Mouse (Mus musculus) cerebellum, adult 2 months (tissue): Measurements from ENCODE around the gene Lin54. TPM values are rescaled to one million over a fixed set of nuclear protein-coding genes. Genes with fewer than 3 reads are reported as not detected.
A peak's percentile ranks its signal among the peaks of the same experiment; 100 is the strongest.

Experiments used
- DNase-seq, 2 experiments: peaks; one replicate each; pipeline ENCODE4 v3.0.0; 2021
- H3K27ac ChIP-seq: fragments of 200-500 bp; 2 replicates; pipeline ENCODE4 v1.5.1; 2012; ENCODE audit warnings: low read length, control low read depth, inconsistent platforms; ENCODE audit not compliant: insufficient read depth
- H3K27me3 ChIP-seq: fragments of 200-500 bp; 2 replicates; pipeline ENCODE4 v1.6.1; 2012; ENCODE audit warnings: inconsistent platforms, mild to moderate bottlenecking, low read length, moderate library complexity; ENCODE audit not compliant: control insufficient read depth, insufficient read depth
- H3K4me1 ChIP-seq: fragments of 200-500 bp; 2 replicates; pipeline ENCODE4 v1.6.1; 2011; ENCODE audit warnings: low read length; ENCODE audit not compliant: control insufficient read depth, insufficient read depth
- H3K4me3 ChIP-seq: fragments of 200-500 bp; replicated peaks from 2 replicates; pipeline ENCODE3; 2011; ENCODE audit warnings: mild to moderate bottlenecking, low read depth, low read length, control low read depth; ENCODE audit not compliant: insufficient read depth
- CTCF ChIP-seq: fragments of 200-500 bp; IDR thresholded peaks from 2 replicates; pipeline ENCODE4 v1.5.1; 2011; ENCODE audit warnings: low read depth, mild to moderate bottlenecking, control low read depth, low read length, moderate library complexity, borderline replicate concordance; ENCODE audit not compliant: insufficient read depth
- POLR2A ChIP-seq: fragments of 200-500 bp; IDR thresholded peaks from 2 replicates; pipeline ENCODE4 v1.6.1; 2011; ENCODE audit warnings: low read length, control low read depth, borderline replicate concordance; ENCODE audit not compliant: insufficient read depth
- WGBS: fragments of 180-500 bp; shearing (Covaris S2); methylation state at CpG from one replicate; pipeline ENCODE4 v1.1.7; 2018; 5-methylcytosine and 5-hydroxymethylcytosine counted together
- polyA plus RNA-seq: library from polyadenylated mRNA; depleted of rRNA; stranded (reverse); fragments of >200 nt; gene quantifications from 2 replicates; pipeline ENCODE4 v1.2.3, GENCODE M21; 2012; rRNA removed

Gene Lin54
- polyA plus RNA-seq: 6.1 and 7.7 TPM in 2 replicates

- peak; percentile 90 to 92 for DNase-seq
- Histone ChIP-seq H3K4me1 (no peaks in the 10 kb centered on the region), H3K27me3 (no peaks in the 10 kb centered on the region), H3K4me3 (peak within 1 kb of the TSS; percentile 77), H3K27ac (no peak within 1 kb of the TSS)
- 1% methylated on average over 44 of the region's 60 CpGs for WGBS
- TF ChIP-seq POLR2A (0 out of 2 replicates have a peak, but pooled peaks have one; percentile 32), CTCF (no peak)
Measured at GRCm38 (mm10) chr5:100500458-100500961, at the start of gene Lin54. Gene Lin54 (minus strand): TSS chr5:100500639.

- TF ChIP-seq POLR2A (no peak), CTCF (no peak)
- WGBS: 97% methylated on average over 1 of the region's 1 CpGs
Measured at GRCm38 (mm10) chr5:100550151-100550550, 49.7 kb upstream of the Lin54 start.

GRCm38 (mm10) chr5:100549311-100549710 lies 48.9 kb upstream of the Lin54 start:
- H3K27me3 ChIP-seq: no peaks in the 10 kb centered on the region
- peaks cover 4% of the 10 kb centered on the region; the same call in 1 of the 2 replicates for H3K4me1 ChIP-seq
- no peak for TF ChIP-seq POLR2A
- no peak for TF ChIP-seq CTCF
- DNase-seq: no peak
- no peak overlapping the region for H3K27ac ChIP-seq
- no peak overlapping the region for H3K4me3 ChIP-seq
- 92% methylated on average over 4 of the region's 4 CpGs for WGBS

More at GRCm38 (mm10) chr5:100550151-100550550, 49.7 kb upstream of the Lin54 start:
- peaks cover 4% of the 10 kb centered on the region; the same call in 1 of the 2 replicates for H3K4me1 ChIP-seq
- H3K27me3 ChIP-seq: no peaks in the 10 kb centered on the region
- H3K4me3 ChIP-seq: no peak overlapping the region
- H3K27ac ChIP-seq: no peak overlapping the region
- no peak for DNase-seq

- WGBS: 95% methylated on average over 2 of the region's 2 CpGs
- Histone ChIP-seq H3K4me1 (peaks cover under 1% of the 10 kb centered on the region; the same call in 1 of the 2 replicates), H3K27me3 (no peaks in the 10 kb centered on the region), H3K4me3 (no peak overlapping the region), H3K27ac (no peak overlapping the region)
- DNase-seq: no peak
- TF ChIP-seq POLR2A (no peak), CTCF (no peak)
Measured at GRCm38 (mm10) chr5:100548236-100548635, 47.8 kb upstream of the Lin54 start.

- H3K27me3 ChIP-seq: no peaks in the 10 kb centered on the region
- no peak for DNase-seq
- H3K27ac ChIP-seq: no peak overlapping the region
- H3K4me1 ChIP-seq: no peaks in the 10 kb centered on the region
- 87% methylated on average over 6 of the region's 6 CpGs for WGBS
- no peak overlapping the region for H3K4me3 ChIP-seq
- TF ChIP-seq POLR2A: no peak
- peak; percentile 21; the same call in 1 of the 2 replicates for TF ChIP-seq CTCF
Measured at GRCm38 (mm10) chr5:100546294-100547080, 46.0 kb upstream of the Lin54 start.

GRCm38 (mm10) chr5:100536638-100537037 lies 36.2 kb upstream of the Lin54 start:
- TF ChIP-seq POLR2A: no peak
- TF ChIP-seq CTCF: peak; percentile 42; the same call in 1 of the 2 replicates

GRCm38 (mm10) chr5:100535826-100536225 lies 35.4 kb upstream of the Lin54 start:
- H3K4me1 ChIP-seq: no peaks in the 10 kb centered on the region
- WGBS: 79% methylated on average over 7 of the region's 7 CpGs
- TF ChIP-seq CTCF: no peak
- TF ChIP-seq POLR2A: no peak
- H3K4me3 ChIP-seq: no peak overlapping the region
- H3K27me3 ChIP-seq: no peaks in the 10 kb centered on the region
- no peak overlapping the region for H3K27ac ChIP-seq
- DNase-seq: no peak

More at GRCm38 (mm10) chr5:100536638-100537037, 36.2 kb upstream of the Lin54 start:
- WGBS: 89% methylated on average over 3 of the region's 3 CpGs
- DNase-seq: no peak
- H3K27ac ChIP-seq: no peak overlapping the region
- no peaks in the 10 kb centered on the region for H3K27me3 ChIP-seq
- no peak overlapping the region for H3K4me3 ChIP-seq
- no peaks in the 10 kb centered on the region for H3K4me1 ChIP-seq

GRCm38 (mm10) chr5:100526164-100526563 lies 25.7 kb upstream of the Lin54 start:
- H3K27ac ChIP-seq: no peak overlapping the region
- TF ChIP-seq CTCF (no peak), POLR2A (no peak)
- H3K4me1 ChIP-seq: no peaks in the 10 kb centered on the region
- 76% methylated on average over 7 of the region's 7 CpGs for WGBS
- no peaks in the 10 kb centered on the region for H3K27me3 ChIP-seq
- DNase-seq: no peak
- no peak overlapping the region for H3K4me3 ChIP-seq
